Mouse (Mus musculus) lung, embryonic 14.5 days (tissue): Measurements from ENCODE around the gene Syt13. TPM values are rescaled to one million over a fixed set of nuclear protein-coding genes. Genes with fewer than 3 reads are reported as not detected.

ENCODE experiments used
- ATAC-seq: fragments of 200-750 bp; cut with Nextera tagmentation; 2 replicates; pipeline ENCODE4 v1.8.0; 2017; ENCODE audit warnings: mild to moderate bottlenecking, moderate TSS enrichment, moderate library complexity; ENCODE audit not compliant: insufficient read depth
- DNase-seq: peaks from one replicate; pipeline ENCODE4 v3.0.0-alpha.2; 2015
- H3K27ac ChIP-seq: fragments of 300-500 bp; sonication (generic); 2 replicates; pipeline ENCODE4 v1.5.1; 2014; ENCODE audit warnings: low read depth, mild to moderate bottlenecking, moderate library complexity
- H3K27me3 ChIP-seq: fragments of 300-500 bp; sonication (generic); 2 replicates; pipeline ENCODE4 v1.6.1; 2014; ENCODE audit warnings: low read length, control low read depth; ENCODE audit not compliant: insufficient read depth
- H3K36me3 ChIP-seq: fragments of 300-500 bp; sonication (generic); 2 replicates; pipeline ENCODE4 v1.6.1; 2014; ENCODE audit warnings: control low read depth; ENCODE audit not compliant: insufficient read depth
- H3K4me1 ChIP-seq: fragments of 300-500 bp; sonication (generic); 2 replicates; pipeline ENCODE4 v1.6.1; 2014; ENCODE audit warnings: antibody characterized with exemption, control low read depth; ENCODE audit not compliant: insufficient read depth
- H3K4me2 ChIP-seq: fragments of 300-500 bp; sonication (generic); 2 replicates; pipeline ENCODE4 v1.6.1; 2014; ENCODE audit warnings: mild to moderate bottlenecking
- H3K4me3 ChIP-seq: fragments of 300-500 bp; sonication (generic); 2 replicates; pipeline ENCODE4 v1.5.1; 2014; ENCODE audit warnings: low read depth, low read length
- H3K9ac ChIP-seq: fragments of 300-500 bp; sonication (generic); 2 replicates; pipeline ENCODE4 v1.6.1; 2014
- H3K9me3 ChIP-seq: fragments of 300-500 bp; sonication (generic); 2 replicates; pipeline ENCODE4 v1.6.1; 2016; ENCODE audit warnings: low read depth, low read length, control low read depth
- CTCF ChIP-seq: IDR thresholded peaks from 2 replicates; pipeline ENCODE4 v1.5.1; 2016; ENCODE audit warnings: antibody characterized with exemption, low read depth
- WGBS: fragments of 180-500 bp; shearing (Covaris S2); extraction: QIAGEN DNeasy Blood & Tissue Kit; methylation state at CpG from one replicate; pipeline ENCODE4 v1.1.7; 2014; 5-methylcytosine and 5-hydroxymethylcytosine counted together
- polyA plus RNA-seq: library from polyadenylated mRNA; unstranded; fragments of >200 nt; fragmentation: Nextera tagmentation; extraction: Ambion mirVana; gene quantifications from 2 replicates; pipeline ENCODE4 v1.2.1, GENCODE M21; 2014

The Syt13 gene
- polyA plus RNA-seq, 1 experiment from 2014 or later, result 3.2 TPM

- TF ChIP-seq CTCF, result no peak
- H3K4me2 ChIP-seq, result no peak overlapping the region
- WGBS, result 86% methylated on average over 1 of the region's 1 CpGs
- no peak for DNase-seq
- no peak for ATAC-seq
- H3K27me3 ChIP-seq, result no peaks in the 10 kb centered on the region
- no peak overlapping the region for H3K4me3 ChIP-seq
- H3K9me3 ChIP-seq, result no peaks in the 10 kb centered on the region
- H3K36me3 ChIP-seq, result no peaks in the 10 kb centered on the region; the same call in 1 of the 2 replicates
- H3K4me1 ChIP-seq, result 0 out of 2 replicates have a peak, but pooled peaks cover 7% of the 10 kb centered on the region
- H3K27ac ChIP-seq, result no peak overlapping the region
- no peak overlapping the region for H3K9ac ChIP-seq
Measured at GRCm38 (mm10) chr2:92964345-92964744, 49.4 kb downstream of the Syt13 start.

GRCm38 (mm10) chr2:92966257-92966656, 51.4 kb downstream of the Syt13 start:
- Histone ChIP-seq H3K4me1 (0 out of 2 replicates have a peak, but pooled peaks cover 7% of the 10 kb centered on the region), H3K4me3 (no peak overlapping the region), H3K4me2 (no peak overlapping the region), H3K9me3 (no peaks in the 10 kb centered on the region), H3K27me3 (no peaks in the 10 kb centered on the region), H3K27ac (peak overlapping the region; percentile 65), H3K9ac (no peak overlapping the region), H3K36me3 (peaks cover 10% of the 10 kb centered on the region; the same call in 1 of the 2 replicates)
- ATAC-seq (no peak), DNase-seq (no peak)
- peak; percentile 52; the same call in 1 of the 2 replicates for TF ChIP-seq CTCF
- WGBS, result 45% methylated on average over 8 of the region's 8 CpGs

GRCm38 (mm10) chr2:92967032-92967838, 52.3 kb downstream of the Syt13 start:
- Histone ChIP-seq H3K4me3 (no peak overlapping the region), H3K36me3 (peaks cover 19% of the 10 kb centered on the region; the same call in 1 of the 2 replicates), H3K4me2 (peak overlapping the region; percentile 12; the same call in 1 of the 2 replicates), H3K9ac (no peak overlapping the region; the same call in 1 of the 2 replicates), H3K27ac (peak overlapping the region; percentile 79), H3K9me3 (no peaks in the 10 kb centered on the region), H3K27me3 (no peaks in the 10 kb centered on the region), H3K4me1 (0 out of 2 replicates have a peak, but pooled peaks cover 7% of the 10 kb centered on the region)
- DNase-seq (peak; percentile 57), ATAC-seq (peak; percentile 83)
- TF ChIP-seq CTCF, result no peak
- 17% methylated on average over 10 of the region's 10 CpGs for WGBS

- Histone ChIP-seq H3K4me3 (no peak overlapping the region), H3K27ac (peak overlapping the region; percentile 79), H3K4me2 (peak overlapping the region; percentile 15; the same call in 1 of the 2 replicates), H3K4me1 (0 out of 2 replicates have a peak, but pooled peaks cover 7% of the 10 kb centered on the region), H3K9me3 (no peaks in the 10 kb centered on the region), H3K27me3 (no peaks in the 10 kb centered on the region), H3K9ac (no peak overlapping the region; the same call in 1 of the 2 replicates), H3K36me3 (peaks cover 25% of the 10 kb centered on the region)
- DNase-seq (peak; percentile 28), ATAC-seq (no peak)
- no peak for TF ChIP-seq CTCF
- WGBS, result 34% methylated on average over 4 of the region's 4 CpGs
Measured at GRCm38 (mm10) chr2:92967839-92968166, 52.9 kb downstream of the Syt13 start.

GRCm38 (mm10) chr2:92971069-92971468, 56.2 kb downstream of the Syt13 start:
- Histone ChIP-seq H3K4me1 (0 out of 2 replicates have a peak, but pooled peaks cover 7% of the 10 kb centered on the region), H3K9ac (no peak overlapping the region), H3K9me3 (no peaks in the 10 kb centered on the region), H3K36me3 (peaks cover 56% of the 10 kb centered on the region), H3K4me2 (no peak overlapping the region), H3K4me3 (no peak overlapping the region), H3K27me3 (no peaks in the 10 kb centered on the region), H3K27ac (no peak overlapping the region)
- TF ChIP-seq CTCF, result no peak
- WGBS, result 64% methylated on average over 9 of the region's 9 CpGs
- ATAC-seq (no peak), DNase-seq (no peak)

GRCm38 (mm10) chr2:92971536-92971935, 56.6 kb downstream of the Syt13 start:
- no peak overlapping the region for H3K4me2 ChIP-seq
- 82% methylated on average over 8 of the region's 8 CpGs for WGBS
- H3K36me3 ChIP-seq, result peaks cover 58% of the 10 kb centered on the region
- TF ChIP-seq CTCF, result no peak
- H3K9me3 ChIP-seq, result no peaks in the 10 kb centered on the region
- no peaks in the 10 kb centered on the region for H3K27me3 ChIP-seq
- H3K27ac ChIP-seq, result no peak overlapping the region
- ATAC-seq (no peak), DNase-seq (no peak)
- no peak overlapping the region for H3K4me3 ChIP-seq
- H3K9ac ChIP-seq, result no peak overlapping the region
- 0 out of 2 replicates have a peak, but pooled peaks cover 7% of the 10 kb centered on the region for H3K4me1 ChIP-seq

- no peaks in the 10 kb centered on the region for H3K27me3 ChIP-seq
- peaks cover 59% of the 10 kb centered on the region for H3K36me3 ChIP-seq
- H3K27ac ChIP-seq, result no peak overlapping the region
- TF ChIP-seq CTCF, result no peak
- H3K9ac ChIP-seq, result no peak overlapping the region
- H3K9me3 ChIP-seq, result no peaks in the 10 kb centered on the region
- WGBS, result 89% methylated on average over 17 of the region's 17 CpGs
- DNase-seq, result no peak
- H3K4me1 ChIP-seq, result 0 out of 2 replicates have a peak, but pooled peaks cover 7% of the 10 kb centered on the region
- H3K4me3 ChIP-seq, result no peak overlapping the region
- no peak for ATAC-seq
- no peak overlapping the region for H3K4me2 ChIP-seq
Measured at GRCm38 (mm10) chr2:92972071-92972470, 57.2 kb downstream of the Syt13 start.
